Mouse (Mus musculus) cerebellum, adult 11 months (tissue): ENCODE measurements around the gene Zfp865.
"Not testable (repeated sequence)": the region's sequence is repeated elsewhere in the genome, so short reads cannot be mapped to it uniquely, and the experiment has no call there.

Experiments
- DNase-seq: peaks from one replicate; pipeline ENCODE4 v3.0.0; 2022

The Zfp865 gene

GRCm38 (mm10) chr7:5016057-5016456, 4.1 kb upstream of the Zfp865 start:
- DNase-seq: no peak

GRCm38 (mm10) chr7:5016920-5017319, 3.3 kb upstream of the Zfp865 start:
- no peak for DNase-seq

GRCm38 (mm10) chr7:5017352-5017751, 2.8 kb upstream of the Zfp865 start:
- peak; percentile 58 for DNase-seq

DNA sequence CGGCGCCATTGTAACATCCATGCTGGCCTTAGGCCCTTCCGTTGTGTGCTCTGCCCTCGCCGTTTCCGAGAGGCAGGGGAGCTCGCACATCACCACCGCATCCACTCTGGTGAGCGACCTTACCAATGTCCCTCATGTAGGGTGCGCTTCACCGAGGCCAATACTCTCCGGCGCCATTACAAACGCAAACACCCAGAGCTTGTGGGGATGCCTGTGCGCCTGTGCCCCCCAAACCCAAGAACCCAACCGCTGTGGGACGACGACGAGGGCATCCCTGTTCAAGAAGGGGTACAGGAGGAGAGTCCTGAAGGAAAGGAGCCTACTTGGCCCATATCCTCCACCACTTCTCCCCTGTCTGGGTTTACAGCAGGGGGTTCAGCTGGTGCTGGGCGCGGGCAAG, 2.2 kb upstream of the Zfp865 start:
- peak; percentile 45 for DNase-seq

GRCm38 (mm10) chr7:5019576-5019975, 600 bp upstream of the Zfp865 start:
- DNase-seq: not testable (repeated sequence)

DNA sequence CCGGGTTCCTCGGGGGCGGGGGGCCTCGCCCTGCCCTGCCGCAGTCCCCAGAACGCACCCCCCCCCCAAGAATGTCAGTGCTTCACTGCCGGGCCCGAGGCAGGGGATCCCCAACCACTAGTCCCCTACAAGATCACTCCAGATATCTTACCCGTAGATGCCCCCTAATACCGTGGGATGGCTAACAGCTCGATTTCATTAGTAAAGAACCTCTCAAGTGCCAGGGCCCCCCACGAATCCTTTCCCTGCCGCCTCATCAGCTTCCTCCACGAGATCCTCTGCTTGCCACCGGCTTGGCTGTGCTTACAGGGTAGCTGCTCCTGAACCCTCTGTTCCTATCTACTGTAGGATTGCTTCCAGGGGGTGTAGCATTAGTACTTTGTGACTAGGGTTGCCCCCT, 509 bp downstream of the Zfp865 start:
- no peak for DNase-seq

DNA sequence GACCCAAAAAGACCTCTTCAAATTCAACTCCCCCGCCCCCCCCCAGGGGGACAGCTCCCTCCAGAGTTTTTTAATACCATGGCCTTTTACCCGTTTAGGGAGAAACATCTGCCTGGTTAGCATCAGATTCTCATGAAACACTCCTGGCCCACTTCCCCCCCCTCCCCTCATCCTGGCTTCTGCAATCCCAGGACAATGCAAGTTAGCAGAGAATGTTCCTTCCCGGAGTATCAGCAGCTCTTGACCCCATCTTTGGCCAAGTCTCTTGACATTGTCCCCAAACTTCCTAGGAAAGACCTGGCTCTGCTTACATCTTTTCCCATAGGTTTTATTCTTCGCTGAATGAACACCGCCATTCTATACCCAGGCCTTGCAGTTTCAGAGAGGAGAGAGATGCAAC, 1.0 kb downstream of the Zfp865 start:
- no peak for DNase-seq

DNA sequence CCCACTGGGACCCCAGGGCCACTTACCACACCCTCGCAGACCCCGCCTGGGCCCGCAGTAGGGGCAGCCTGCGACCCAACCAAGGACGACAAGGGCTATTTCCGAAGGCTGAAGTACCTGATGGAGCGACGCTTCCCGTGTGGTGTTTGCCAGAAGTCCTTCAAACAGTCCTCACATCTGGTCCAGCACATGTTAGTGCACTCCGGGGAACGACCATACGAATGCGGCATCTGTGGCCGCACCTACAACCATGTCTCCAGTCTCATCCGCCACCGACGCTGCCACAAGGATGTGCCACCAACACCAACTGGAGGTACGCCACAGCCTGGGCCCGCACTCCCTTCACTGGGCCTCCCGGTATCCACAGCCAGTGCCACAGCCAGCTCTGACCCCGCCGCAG, 9.4 kb downstream of the Zfp865 start:
- no peak for DNase-seq

DNA sequence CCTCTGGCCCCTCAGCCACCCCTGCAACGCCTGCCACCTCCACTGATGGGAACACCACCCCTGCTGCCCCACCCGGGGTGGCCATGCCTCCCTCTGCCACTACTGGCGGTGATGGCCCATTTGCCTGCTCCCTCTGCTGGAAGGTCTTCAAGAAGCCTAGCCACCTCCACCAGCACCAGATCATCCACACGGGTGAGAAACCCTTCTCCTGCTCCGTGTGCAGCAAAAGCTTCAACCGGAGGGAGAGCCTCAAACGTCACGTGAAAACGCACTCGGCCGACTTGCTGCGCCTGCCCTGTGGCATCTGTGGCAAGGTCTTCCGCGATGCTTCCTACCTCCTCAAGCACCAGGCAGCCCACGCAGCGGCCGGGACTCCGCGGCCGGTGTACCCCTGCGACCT, 9.8 kb downstream of the Zfp865 start:
- DNase-seq: no peak

- no peak for DNase-seq
These were observed 10.5 kb downstream of the Zfp865 start for GRCm38 (mm10) chr7:5030554-5031275.

- no peak for DNase-seq
These were observed 11.3 kb downstream of the Zfp865 start for GRCm38 (mm10) chr7:5031496-5031895.

GRCm38 (mm10) chr7:5033818-5034217, 13.6 kb downstream of the Zfp865 start, which contains the start of gene 4632433K11Rik:
Gene 4632433K11Rik, plus strand, starts transcription at chr7:5034118.
- no peak for DNase-seq

DNA sequence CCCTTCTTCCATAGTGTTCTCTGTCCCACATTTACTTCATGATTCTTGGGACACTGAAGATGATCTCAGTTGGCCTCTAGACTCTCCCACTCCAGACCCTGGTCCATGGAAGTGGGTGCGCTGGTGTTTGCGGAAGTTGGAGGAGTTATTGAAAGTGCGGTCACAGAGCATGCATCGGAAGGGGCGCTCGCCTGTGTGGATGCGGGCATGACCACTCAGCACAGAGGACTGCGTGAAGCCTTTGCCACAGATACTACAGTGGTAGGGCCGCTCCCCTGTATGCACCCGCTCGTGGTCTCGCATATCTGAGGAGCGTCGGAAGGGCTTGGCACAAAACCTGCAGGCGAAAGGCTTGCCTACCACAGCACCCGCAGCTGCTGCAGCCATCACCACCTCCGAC, 15.5 kb downstream of the Zfp865 start:
- no peak for DNase-seq

DNA sequence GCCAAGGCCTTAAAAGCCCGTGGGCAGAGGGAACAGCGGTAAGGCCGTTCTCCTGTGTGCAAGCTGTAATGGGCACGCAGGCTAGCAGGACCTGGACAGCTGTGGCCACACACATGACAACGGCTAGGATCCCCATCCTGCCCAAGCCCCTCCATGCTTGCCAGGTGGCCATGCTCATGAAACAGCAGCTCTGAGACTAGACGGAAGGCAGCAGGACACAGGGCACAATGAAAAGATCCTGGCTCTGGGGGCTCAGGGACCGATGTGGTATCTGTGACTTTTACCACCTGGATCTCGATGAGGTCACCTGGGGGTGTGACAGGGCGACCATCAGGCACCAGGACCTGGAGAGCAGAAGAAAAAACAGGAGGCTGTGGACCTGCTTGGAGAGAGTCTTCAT, 16.0 kb downstream of the Zfp865 start:
- no peak for DNase-seq

- DNase-seq: no peak
These were observed 16.9 kb downstream of the Zfp865 start for GRCm38 (mm10) chr7:5037026-5037425.

- no peak for DNase-seq
These were observed 17.3 kb downstream of the Zfp865 start for GRCm38 (mm10) chr7:5037467-5037866.

DNA sequence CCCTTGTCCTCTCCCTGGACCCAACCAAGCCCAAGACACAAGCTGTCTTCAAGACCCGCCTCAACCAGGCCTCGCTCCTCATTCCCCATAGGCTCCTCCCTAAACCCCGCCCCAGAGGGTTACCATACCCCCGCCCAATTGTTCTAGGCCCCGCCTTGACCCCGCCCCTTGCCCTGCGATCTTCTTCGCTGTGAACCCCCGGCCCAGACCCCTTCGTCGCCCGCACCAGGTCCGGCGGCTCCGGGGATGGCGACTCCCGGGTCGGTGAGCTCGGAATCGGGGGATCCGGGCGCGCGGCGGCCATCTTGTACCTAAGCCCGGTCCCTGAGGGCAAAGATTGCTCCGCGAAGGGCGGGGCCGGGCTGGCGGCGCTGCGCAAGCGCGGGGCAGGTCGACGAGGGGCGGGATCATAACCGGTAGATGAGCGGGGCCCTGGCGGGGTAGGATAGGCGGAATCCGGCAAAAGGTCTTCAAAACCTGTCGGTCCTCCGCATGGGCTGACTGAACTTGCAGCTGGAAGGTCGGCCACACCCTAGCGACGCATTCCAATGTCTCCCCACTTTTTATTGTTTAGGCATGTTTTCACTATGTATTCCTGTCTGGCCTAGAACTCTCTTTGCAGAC, 18.0 kb downstream of the Zfp865 start, which contains the start of gene Zfp784:
TSS of gene Zfp784 (minus strand) at position 338 of the 624 bp plus-strand sequence.
- DNase-seq: peak; percentile 94

DNA sequence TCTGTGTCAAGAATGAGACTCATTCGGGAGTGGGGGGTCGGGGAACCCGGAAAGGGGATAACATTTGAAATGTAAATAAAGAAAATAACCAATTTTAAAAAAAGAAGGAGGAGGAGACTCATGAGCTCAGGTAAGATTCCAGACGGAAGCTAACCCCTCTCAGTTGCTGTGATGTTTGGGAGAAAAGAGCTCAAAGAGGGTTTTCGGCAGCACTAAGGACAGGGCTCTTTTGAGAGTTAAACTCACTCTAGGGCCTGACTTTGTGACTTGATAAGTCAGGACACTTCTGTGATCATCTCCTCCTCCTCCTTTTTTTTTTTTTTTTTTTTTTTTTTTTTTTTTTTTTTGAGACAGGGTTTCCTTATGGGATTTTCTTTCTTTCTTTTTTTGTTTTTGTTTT, 18.8 kb downstream of the Zfp865 start:
- no peak for DNase-seq

DNA sequence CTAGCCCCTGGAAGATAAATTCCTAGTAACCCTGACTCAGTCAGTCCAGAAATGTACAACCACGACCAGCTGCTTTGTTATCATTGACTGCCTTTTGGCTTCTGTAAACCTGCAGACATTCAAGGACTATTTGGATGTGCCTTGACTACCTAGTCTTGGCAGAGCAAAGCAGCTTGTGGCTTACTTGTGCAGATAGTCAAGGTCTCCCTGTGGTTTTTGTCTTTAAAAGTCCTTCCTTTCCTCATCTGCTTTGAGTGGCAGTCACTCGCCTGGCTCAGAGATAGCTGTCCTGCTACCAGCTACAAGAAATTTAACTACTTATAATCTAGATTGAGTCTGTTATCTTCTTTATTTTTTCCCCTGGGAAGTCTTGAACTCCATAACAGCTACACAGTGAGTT, 24.8 kb downstream of the Zfp865 start:
- DNase-seq: no peak

GRCm38 (mm10) chr7:5046112-5046511, 25.9 kb downstream of the Zfp865 start:
- no peak for DNase-seq

- DNase-seq: no peak
These were observed 27.1 kb downstream of the Zfp865 start for GRCm38 (mm10) chr7:5047313-5047712.

- peak; percentile 82 for DNase-seq
These were observed 31.3 kb downstream of the Zfp865 start, which contains the start of gene Zfp580 for GRCm38 (mm10) chr7:5051193-5052192. Gene Zfp580, plus strand, starts transcription at chr7:5051538.

DNA sequence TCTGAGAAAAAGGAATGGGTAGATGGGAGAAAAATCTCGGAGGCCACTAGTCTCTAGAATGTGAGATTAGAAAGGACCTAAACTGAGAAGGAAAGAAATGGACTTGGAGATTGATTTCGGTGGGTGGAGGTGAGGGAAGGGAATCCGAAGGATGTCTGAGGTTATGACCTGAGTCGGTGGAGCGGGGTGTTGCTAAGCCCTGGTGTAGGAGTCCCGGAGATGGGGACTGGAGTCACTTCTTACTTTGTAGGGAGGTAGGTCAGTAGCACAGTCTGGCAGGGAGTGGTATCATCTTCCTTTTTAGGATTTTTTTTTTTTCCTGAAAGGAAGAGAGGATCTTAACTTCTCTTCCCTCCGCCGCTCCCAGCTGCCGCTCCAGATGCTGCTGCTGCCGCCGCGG, 32.3 kb downstream of the Zfp865 start:
- DNase-seq: no peak
